Mouse (Mus musculus) forebrain, embryonic 16.5 days (tissue): ENCODE results near the gene Olfr958. TPM values are rescaled to one million over a fixed set of nuclear protein-coding genes. Genes with fewer than 3 reads are reported as not detected.
A peak's percentile ranks its signal among the peaks of the same experiment; 100 is the strongest.

ENCODE experiments used
- ATAC-seq: fragments of 200-750 bp; cut with Nextera tagmentation; 2 replicates; pipeline ENCODE4 v1.8.0; 2017; ENCODE audit warnings: mild to moderate bottlenecking, moderate library complexity
- H3K27ac ChIP-seq: fragments of 300-500 bp; sonication (generic); 2 replicates; pipeline ENCODE4 v1.5.1; 2014; ENCODE audit warnings: low read length, control low read depth
- H3K27me3 ChIP-seq: fragments of 300-500 bp; sonication (generic); replicated peaks from 2 replicates; pipeline ENCODE4 v1.6.1; 2014; ENCODE audit warnings: low read length; ENCODE audit not compliant: control insufficient read depth, insufficient read depth
- H3K36me3 ChIP-seq: fragments of 300-500 bp; sonication (generic); 2 replicates; pipeline ENCODE4 v1.6.1; 2014; ENCODE audit not compliant: control insufficient read depth, insufficient read depth
- H3K4me1 ChIP-seq: fragments of 300-500 bp; sonication (generic); replicated peaks from 2 replicates; pipeline ENCODE4 v1.6.1; 2014; ENCODE audit warnings: low read length; ENCODE audit not compliant: control insufficient read depth, insufficient read depth
- H3K4me2 ChIP-seq: fragments of 300-500 bp; sonication (generic); 2 replicates; pipeline ENCODE4 v1.6.1; 2014; ENCODE audit warnings: mild to moderate bottlenecking, low read length, control low read depth
- H3K4me3 ChIP-seq: fragments of 300-500 bp; sonication (generic); replicated peaks from 2 replicates; pipeline ENCODE4 v1.5.1; 2014; ENCODE audit warnings: mild to moderate bottlenecking, low read length, control low read depth
- H3K9ac ChIP-seq: fragments of 300-500 bp; sonication (generic); replicated peaks from 2 replicates; pipeline ENCODE4 v1.6.1; 2014; ENCODE audit warnings: low read depth, low read length, control low read depth
- H3K9me3 ChIP-seq: fragments of 300-500 bp; sonication (generic); 2 replicates; pipeline ENCODE4 v1.6.1; 2016; ENCODE audit warnings: low read length; ENCODE audit not compliant: control insufficient read depth
- WGBS: fragments of 180-500 bp; shearing (Covaris S2); extraction: QIAGEN DNeasy Blood & Tissue Kit; methylation state at CpG from one replicate; pipeline ENCODE4 v1.1.7; 2014; 5-methylcytosine and 5-hydroxymethylcytosine counted together
- polyA plus RNA-seq: library from polyadenylated mRNA; unstranded; fragments of >200 nt; fragmentation: Nextera tagmentation; extraction: Ambion mirVana; gene quantifications from 2 replicates; pipeline ENCODE4 v1.2.1, GENCODE M21; 2015

Olfr958 gene
- not detected in 2 replicates for polyA plus RNA-seq

GRCm38 (mm10) chr9:39553946-39554345, at the start of gene Olfr958:
TSS of gene Olfr958 (minus strand) at chr9:39554054.
- WGBS: 47% methylated on average over 2 of the region's 2 CpGs
- peak; percentile 41 for ATAC-seq
- peaks cover 4% of the 10 kb centered on the region; the same call in 1 of the 2 replicates for H3K4me1 ChIP-seq
- H3K9me3 ChIP-seq: no peaks in the 10 kb centered on the region
- H3K9ac ChIP-seq: no peak within 1 kb of the TSS
- H3K4me2 ChIP-seq: no peak within 1 kb of the TSS
- H3K4me3 ChIP-seq: no peak within 1 kb of the TSS
- no peak within 1 kb of the TSS for H3K27ac ChIP-seq
- no peaks in the 10 kb centered on the region for H3K36me3 ChIP-seq
- no peaks in the 10 kb centered on the region for H3K27me3 ChIP-seq

- H3K4me3 ChIP-seq: peak overlapping the region; percentile 42
- H3K4me1 ChIP-seq: peaks cover 10% of the 10 kb centered on the region
- peak; percentile 27; the same call in 1 of the 2 replicates for ATAC-seq
- H3K27me3 ChIP-seq: no peaks in the 10 kb centered on the region
- 0% methylated on average over 9 of the region's 9 CpGs for WGBS
- H3K9me3 ChIP-seq: no peaks in the 10 kb centered on the region
- H3K27ac ChIP-seq: peak overlapping the region; percentile 59; the same call in 1 of the 2 replicates
- H3K36me3 ChIP-seq: no peaks in the 10 kb centered on the region
- H3K4me2 ChIP-seq: peak overlapping the region; percentile 63
- H3K9ac ChIP-seq: peak overlapping the region; percentile 43; the same call in 1 of the 2 replicates
Measured at GRCm38 (mm10) chr9:39603333-39603845, 49.5 kb upstream of the Olfr958 start.

GRCm38 (mm10) chr9:39602536-39603332, 48.9 kb upstream of the Olfr958 start:
- peak overlapping the region; percentile 63 for H3K4me2 ChIP-seq
- H3K27me3 ChIP-seq: no peaks in the 10 kb centered on the region
- WGBS: 0% methylated on average over 19 of the region's 19 CpGs
- no peaks in the 10 kb centered on the region for H3K36me3 ChIP-seq
- H3K4me1 ChIP-seq: peaks cover 10% of the 10 kb centered on the region
- H3K27ac ChIP-seq: peak overlapping the region; percentile 59; the same call in 1 of the 2 replicates
- peak overlapping the region; percentile 42 for H3K4me3 ChIP-seq
- ATAC-seq: peak; percentile 95
- H3K9ac ChIP-seq: peak overlapping the region; percentile 43; the same call in 1 of the 2 replicates
- no peaks in the 10 kb centered on the region for H3K9me3 ChIP-seq

- Histone ChIP-seq H3K9ac (no peak overlapping the region), H3K27ac (no peak overlapping the region), H3K4me2 (no peak overlapping the region), H3K9me3 (no peaks in the 10 kb centered on the region), H3K4me3 (no peak overlapping the region), H3K36me3 (no peaks in the 10 kb centered on the region), H3K27me3 (no peaks in the 10 kb centered on the region), H3K4me1 (no peaks in the 10 kb centered on the region)
- 91% methylated on average over 5 of the region's 5 CpGs for WGBS
- ATAC-seq: no peak
Measured at GRCm38 (mm10) chr9:39577050-39577449, 23.2 kb upstream of the Olfr958 start.

- H3K4me2 ChIP-seq: no peak within 1 kb of the TSS
- no peaks in the 10 kb centered on the region for H3K27me3 ChIP-seq
- no peaks in the 10 kb centered on the region for H3K36me3 ChIP-seq
- H3K9ac ChIP-seq: no peak within 1 kb of the TSS
- no peak for ATAC-seq
- H3K27ac ChIP-seq: no peak within 1 kb of the TSS
- no peak within 1 kb of the TSS for H3K4me3 ChIP-seq
- no peaks in the 10 kb centered on the region for H3K4me1 ChIP-seq
- 86% methylated on average over 3 of the region's 3 CpGs for WGBS
- H3K9me3 ChIP-seq: no peaks in the 10 kb centered on the region
Measured at GRCm38 (mm10) chr9:39575469-39575868, 21.6 kb upstream of the Olfr958 start, which contains the start of gene Olfr959. TSS of gene Olfr959 (minus strand) at chr9:39575569.

GRCm38 (mm10) chr9:39558349-39558647, 4.4 kb upstream of the Olfr958 start:
- Histone ChIP-seq H3K9ac (no peak overlapping the region), H3K4me3 (no peak overlapping the region), H3K4me1 (peaks cover 4% of the 10 kb centered on the region; the same call in 1 of the 2 replicates), H3K27ac (no peak overlapping the region; the same call in 1 of the 2 replicates), H3K4me2 (no peak overlapping the region), H3K36me3 (no peaks in the 10 kb centered on the region), H3K27me3 (no peaks in the 10 kb centered on the region), H3K9me3 (no peaks in the 10 kb centered on the region)
- ATAC-seq: peak; percentile 53

- H3K9ac ChIP-seq: no peak overlapping the region
- peaks cover 4% of the 10 kb centered on the region; the same call in 1 of the 2 replicates for H3K4me1 ChIP-seq
- H3K4me3 ChIP-seq: no peak overlapping the region
- peak overlapping the region; percentile 80 for H3K27ac ChIP-seq
- peak; percentile 95 for ATAC-seq
- WGBS: 13% methylated on average over 3 of the region's 3 CpGs
- no peaks in the 10 kb centered on the region for H3K27me3 ChIP-seq
- H3K36me3 ChIP-seq: no peaks in the 10 kb centered on the region
- peak overlapping the region; percentile 11; the same call in 1 of the 2 replicates for H3K4me2 ChIP-seq
- no peaks in the 10 kb centered on the region for H3K9me3 ChIP-seq
Measured at GRCm38 (mm10) chr9:39557529-39558348, 3.9 kb upstream of the Olfr958 start.

- Histone ChIP-seq H3K27me3 (no peaks in the 10 kb centered on the region), H3K9ac (no peak overlapping the region), H3K4me2 (no peak overlapping the region), H3K9me3 (no peaks in the 10 kb centered on the region), H3K4me3 (no peak overlapping the region), H3K27ac (no peak overlapping the region), H3K4me1 (no peaks in the 10 kb centered on the region), H3K36me3 (no peaks in the 10 kb centered on the region)
- ATAC-seq: no peak
- WGBS: 70% methylated on average over 5 of the region's 5 CpGs
Measured at GRCm38 (mm10) chr9:39550806-39551205, 3.0 kb downstream of the Olfr958 start.
